Mouse (Mus musculus) heart, embryonic 13.5 days (tissue): ENCODE data around the gene Tmem117. TPM values are rescaled to one million over a fixed set of nuclear protein-coding genes. Genes with fewer than 3 reads are reported as not detected.

Experiments used
- polyA plus RNA-seq: library from polyadenylated mRNA; unstranded; fragments of >200 nt; fragmentation: Nextera tagmentation; extraction: Ambion mirVana; gene quantifications from 2 replicates; pipeline ENCODE4 v1.2.1, GENCODE M21; 2015

Gene Tmem117
- polyA plus RNA-seq, 1 experiment from 2014 or later: 1.2 TPM

Other genes starting within 250 kb of the Tmem117 start
- 0.82 and 1.4 TPM in 2 replicates for gene Adamts20, start 163.8 kb upstream of the Tmem117 start, polyA plus RNA-seq
- 4.0 and 4.6 TPM in 2 replicates for gene Pus7l, start 85.7 kb upstream of the Tmem117 start, polyA plus RNA-seq
- 3.8 and 4.3 TPM in 2 replicates for gene Irak4, start 85.6 kb upstream of the Tmem117 start, polyA plus RNA-seq
- gene Twf1, start 39.3 kb upstream of the Tmem117 start, polyA plus RNA-seq: 44.3 and 47.6 TPM in 2 replicates